Mouse (Mus musculus) thymus, postnatal 14 days (tissue): ENCODE measurements around the gene Fbxo44.
A peak's percentile ranks its signal among the peaks of the same experiment; 100 is the strongest.
"Not testable (repeated sequence)": the region's sequence is repeated elsewhere in the genome, so short reads cannot be mapped to it uniquely, and the experiment has no call there.

ENCODE experiments used
- DNase-seq: peaks from one replicate; pipeline ENCODE4 v3.0.0; 2021

Fbxo44 gene

DNA sequence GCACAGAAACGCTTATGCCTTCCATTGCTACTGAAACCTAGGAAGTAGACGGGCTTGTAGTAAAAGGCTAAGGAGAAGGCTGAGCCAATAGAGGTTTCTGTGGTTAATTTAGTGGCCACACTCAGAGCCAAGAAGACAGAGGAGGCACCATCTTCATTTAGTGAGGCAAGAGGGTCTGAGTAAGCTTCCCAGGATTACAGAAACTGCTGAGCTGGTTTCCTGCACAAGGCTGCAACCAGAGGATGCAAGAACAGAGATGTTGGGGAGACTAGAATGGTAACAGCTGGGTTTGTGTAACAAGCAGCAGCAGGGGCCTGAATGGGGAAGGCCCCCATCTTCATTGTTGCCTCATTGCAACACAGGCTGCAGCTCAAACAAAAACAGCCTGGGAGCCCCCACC lies 31.6 kb downstream of the Fbxo44 start:
- DNase-seq, result no peak

- no peak for DNase-seq
Observed at GRCm38 (mm10) chr4:148128241-148128640, 32.0 kb downstream of the Fbxo44 start.

DNA sequence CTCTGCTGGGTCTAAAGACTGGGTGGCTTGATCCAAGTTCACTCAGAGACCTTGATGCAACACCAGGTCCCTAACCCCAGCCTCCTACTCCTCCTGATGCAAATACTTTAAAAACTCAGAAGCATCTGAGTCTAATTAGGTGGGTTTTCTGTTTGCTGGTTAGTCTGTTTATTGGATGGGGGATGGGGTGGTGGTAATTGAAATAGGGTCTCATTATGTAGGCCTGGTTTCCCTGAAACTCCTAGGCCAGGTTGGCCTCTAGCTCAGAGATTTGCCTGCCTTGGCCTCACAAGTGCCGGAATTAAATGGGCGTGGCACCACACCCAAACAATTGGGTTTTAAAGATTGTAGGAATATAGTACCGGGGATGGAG lies 37.6 kb downstream of the Fbxo44 start:
- DNase-seq, result no peak

- no peak for DNase-seq
Observed at GRCm38 (mm10) chr4:148121982-148122693, 38.1 kb downstream of the Fbxo44 start.

DNA sequence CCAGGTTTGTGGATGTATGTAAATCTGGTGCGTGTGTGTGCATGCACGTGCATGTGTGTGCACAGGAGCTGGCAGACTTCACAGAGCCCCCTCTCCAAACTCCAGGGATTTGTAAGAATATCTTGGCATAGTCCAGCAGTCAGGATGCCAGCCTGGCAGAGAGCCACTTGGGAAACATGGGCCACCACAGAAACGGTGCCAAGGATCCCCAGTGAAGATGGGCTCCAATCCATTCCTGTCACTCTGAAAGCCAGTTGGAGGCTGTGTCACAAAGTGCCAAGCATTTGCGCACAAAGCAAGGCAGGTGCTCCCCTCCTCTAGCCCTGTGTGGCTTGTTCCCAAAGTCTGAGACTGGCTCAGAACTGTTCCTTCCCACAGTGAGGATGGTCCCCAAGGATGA lies 38.9 kb downstream of the Fbxo44 start:
- no peak for DNase-seq

DNA sequence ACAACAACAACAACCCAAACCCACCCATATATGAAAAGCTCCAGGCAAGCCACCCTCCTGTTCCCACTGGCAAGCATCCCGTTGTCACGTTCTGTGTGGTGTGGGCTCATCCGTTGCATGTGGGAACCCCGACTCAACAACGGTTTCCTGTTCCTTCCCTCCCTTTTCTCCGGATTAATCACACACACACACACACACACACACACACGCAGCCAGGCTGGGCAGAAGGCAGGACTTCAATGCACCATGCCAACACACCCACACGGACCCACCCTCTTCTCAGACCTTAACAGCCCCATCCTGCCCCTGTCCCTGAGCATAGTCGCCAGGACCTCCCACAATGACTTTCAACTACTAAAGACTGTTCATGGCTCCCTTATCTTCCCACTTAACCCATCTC lies 39.7 kb downstream of the Fbxo44 start:
- DNase-seq, result no peak

- DNase-seq, result not testable (repeated sequence)
Observed at GRCm38 (mm10) chr4:148119578-148119977, 40.7 kb downstream of the Fbxo44 start.

DNA sequence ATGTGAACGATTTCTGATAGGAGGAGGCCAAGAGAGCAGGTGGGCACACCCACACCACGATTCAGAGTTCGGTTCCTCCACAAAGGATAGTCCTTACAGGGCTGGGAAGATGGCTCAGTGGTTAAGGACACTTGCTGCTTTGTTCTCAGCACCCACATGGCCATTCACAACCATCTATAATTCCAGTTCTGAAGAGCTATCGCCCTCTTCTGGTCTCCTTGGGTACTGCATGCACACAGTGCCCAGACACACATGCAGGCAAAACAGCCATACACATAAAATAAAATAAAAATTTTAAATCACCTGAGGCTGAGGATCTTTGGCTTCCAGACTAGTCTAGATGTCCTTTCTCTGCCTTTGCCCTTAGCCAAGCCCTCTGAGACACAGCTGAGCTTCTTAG lies 42.9 kb downstream of the Fbxo44 start:
- no peak for DNase-seq

DNA sequence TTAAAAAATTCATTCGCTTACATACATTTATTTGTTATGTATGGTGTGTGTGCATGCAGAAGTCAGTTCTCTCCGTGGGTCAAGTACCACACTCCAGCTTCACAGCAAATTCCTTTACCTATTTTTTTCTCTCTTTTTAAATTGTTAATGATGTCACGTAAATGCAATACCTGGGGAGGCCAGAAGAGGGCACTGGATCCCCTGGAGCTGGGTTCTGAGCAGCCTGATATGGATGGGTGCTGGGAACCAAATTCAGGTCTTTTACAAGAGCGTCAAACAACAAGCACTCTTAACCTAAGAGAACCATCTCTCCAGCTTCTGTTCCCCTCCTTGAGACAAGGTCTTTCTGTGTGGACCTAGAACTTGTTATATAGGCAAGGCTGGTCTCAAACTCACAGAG lies 43.6 kb downstream of the Fbxo44 start:
- DNase-seq, result no peak

- DNase-seq, result peak; percentile 58
Observed at GRCm38 (mm10) chr4:148115467-148115866, 44.8 kb downstream of the Fbxo44 start.

GRCm38 (mm10) chr4:148114758-148115391 lies 45.4 kb downstream of the Fbxo44 start:
- peak; percentile 88 for DNase-seq

GRCm38 (mm10) chr4:148112519-148112918 lies 47.8 kb downstream of the Fbxo44 start:
- DNase-seq, result no peak

- no peak for DNase-seq
Observed at GRCm38 (mm10) chr4:148109215-148109614, 51.1 kb downstream of the Fbxo44 start.

DNA sequence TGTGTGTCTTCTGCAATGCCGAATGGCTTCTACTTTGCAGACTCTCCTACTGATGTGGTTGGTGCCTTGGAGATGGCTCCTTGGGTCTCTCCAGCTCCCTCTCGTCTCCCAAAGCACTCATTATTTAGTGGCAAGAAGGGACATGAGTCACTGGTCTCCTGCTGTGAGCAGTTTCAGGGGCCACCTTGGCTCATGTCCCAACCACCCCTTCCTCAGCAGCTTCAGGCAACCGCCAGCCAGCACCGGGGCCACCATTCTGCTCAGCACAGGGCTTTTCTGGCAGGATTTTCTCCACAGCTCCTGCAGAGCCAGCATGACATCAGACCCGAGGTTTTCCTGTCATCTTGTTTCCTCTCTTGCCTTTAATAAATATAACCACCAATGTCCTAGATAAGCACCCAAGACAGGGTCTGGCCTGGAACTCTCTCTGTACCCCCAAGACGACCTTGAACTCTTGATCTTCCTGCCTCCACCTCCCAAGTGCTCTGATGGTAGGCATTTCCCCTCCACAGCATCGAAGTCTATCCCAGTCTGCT lies 51.6 kb downstream of the Fbxo44 start:
- no peak for DNase-seq

- DNase-seq, result no peak
Observed at GRCm38 (mm10) chr4:148107621-148108291, 52.5 kb downstream of the Fbxo44 start.

GRCm38 (mm10) chr4:148104146-148104545 lies 56.1 kb downstream of the Fbxo44 start:
- no peak for DNase-seq
